Mouse (Mus musculus): ENCODE results near the gene Zfp638.
"Not testable (repeated sequence)": the region's sequence is repeated elsewhere in the genome, so short reads cannot be mapped to it uniquely, and the experiment has no call there.

Gene Zfp638

DNA sequence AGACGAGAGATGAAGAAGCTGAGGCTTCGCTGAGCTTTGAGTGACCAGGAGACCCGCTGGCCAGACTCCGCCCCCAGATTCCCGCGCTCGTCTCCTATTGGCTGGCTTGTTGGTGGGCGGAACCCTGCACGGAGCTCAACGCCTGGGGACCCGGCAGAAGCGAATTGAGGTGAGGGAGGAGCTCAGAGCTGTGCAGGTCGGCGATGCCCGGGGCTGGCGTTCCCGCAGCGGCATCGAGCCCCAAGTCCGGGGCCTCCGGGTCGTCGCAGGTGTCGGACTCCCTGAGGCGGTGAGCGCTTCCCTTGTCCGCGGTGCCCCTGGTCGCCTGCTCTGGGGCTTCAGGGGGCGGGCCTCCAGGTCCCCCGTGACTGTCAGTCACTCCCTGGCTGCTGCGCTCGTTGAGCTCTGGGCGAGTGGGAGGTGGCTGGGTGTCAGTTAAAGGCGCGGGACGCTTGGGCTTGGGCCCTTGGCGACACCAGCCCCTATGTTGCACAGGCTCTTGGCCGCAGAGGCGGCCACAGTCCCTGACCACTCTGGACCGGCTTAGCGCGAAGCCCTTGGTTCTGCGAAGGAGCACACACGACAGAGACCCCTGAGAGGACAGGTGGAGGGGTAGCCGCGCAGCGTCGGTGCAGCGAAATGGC lies at the start of gene Zfp638:
Gene Zfp638 (plus strand): TSS at position 156 of the 644 bp plus-strand sequence.
- DNase-seq (ENCODE audit: low spot score), result peak; percentile 90

- DNase-seq (ENCODE audit: low spot score), result no peak
Observed at GRCm38 (mm10) chr6:83818996-83819395, 47.9 kb upstream of the Zfp638 start.

GRCm38 (mm10) chr6:83820727-83821515 lies 46.0 kb upstream of the Zfp638 start:
- no peak for DNase-seq (ENCODE audit: low spot score)

DNA sequence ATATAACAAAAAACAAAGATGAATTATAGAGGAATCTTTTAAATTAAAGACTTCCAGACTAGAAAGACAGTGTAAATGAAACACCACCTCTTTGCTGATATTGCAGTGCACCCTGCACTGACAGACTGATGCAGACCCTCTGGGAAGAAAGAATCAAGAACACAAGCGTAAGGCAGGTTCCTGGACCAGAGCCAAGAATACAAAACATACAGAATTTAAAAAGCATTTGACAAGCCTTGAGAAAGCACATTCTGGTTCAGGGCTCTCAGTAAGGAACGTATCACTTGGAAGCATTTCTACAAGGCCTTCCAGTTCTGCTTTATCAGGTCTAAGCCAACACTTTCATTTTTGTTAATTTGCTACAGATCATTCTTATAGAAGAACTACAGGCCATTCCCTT lies 45.1 kb upstream of the Zfp638 start:
- DNase-seq (ENCODE audit: low spot score), result no peak

DNA sequence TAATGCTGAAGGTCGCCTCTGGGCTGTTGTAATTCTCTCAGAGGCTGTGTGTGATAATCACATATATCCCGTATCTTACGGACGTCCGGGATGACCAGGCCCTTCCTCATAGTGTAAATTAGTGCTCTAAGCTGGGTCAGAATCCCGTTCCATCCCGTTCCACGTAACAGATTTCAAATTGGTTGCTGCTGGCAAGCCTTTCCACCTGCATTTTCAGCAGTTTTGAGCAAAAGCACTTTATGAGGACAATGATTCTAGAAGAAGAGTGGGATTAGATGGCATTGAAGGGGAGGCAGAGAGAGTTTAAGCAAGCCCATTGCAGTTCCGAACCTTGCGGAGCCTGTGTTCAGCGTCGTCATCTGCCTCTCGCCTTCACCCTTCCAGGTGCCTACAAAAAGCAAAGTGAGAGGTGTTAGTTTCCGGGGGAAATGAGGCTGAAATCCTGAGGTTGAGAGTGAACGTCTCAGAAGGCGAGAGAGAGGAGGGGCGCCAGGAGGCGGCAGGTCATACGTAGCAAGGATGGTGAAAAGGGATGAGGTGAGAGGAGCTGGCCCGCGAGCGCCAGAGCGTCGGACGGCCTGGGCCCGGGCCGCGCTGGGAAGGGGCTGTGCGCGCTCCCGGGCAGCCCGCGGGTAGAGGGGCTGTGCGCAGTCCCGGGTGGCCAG lies 35.8 kb upstream of the Zfp638 start:
- DNase-seq (ENCODE audit: low spot score), result peak; percentile 26

GRCm38 (mm10) chr6:83831606-83832123 lies 35.2 kb upstream of the Zfp638 start, which contains the start of gene Paip2b:
TSS of gene Paip2b (minus strand) at chr6:83831741.
- peak; percentile 99 for DNase-seq (ENCODE audit: low spot score)

DNA sequence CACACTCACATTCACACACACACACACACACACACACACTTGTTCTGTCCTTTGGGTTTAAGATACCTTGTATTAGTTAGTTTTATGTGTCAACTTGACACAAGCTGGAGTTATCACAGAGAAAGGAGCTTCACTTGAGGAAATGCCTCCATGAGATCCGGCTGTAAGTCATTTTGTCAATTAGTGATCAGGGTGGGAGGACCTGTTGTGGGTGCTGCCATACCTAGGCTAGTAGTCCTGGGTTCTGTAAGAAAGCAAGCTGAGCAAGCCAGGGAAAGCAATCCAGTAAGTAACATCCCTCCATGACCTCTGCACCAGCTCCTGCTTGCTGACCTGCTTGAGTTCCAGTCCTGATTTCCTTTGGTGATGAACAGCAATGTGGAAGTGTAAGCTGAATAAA lies 34.5 kb upstream of the Zfp638 start:
- DNase-seq (ENCODE audit: low spot score), result not testable (repeated sequence)

- DNase-seq (ENCODE audit: low spot score), result no peak
Observed at GRCm38 (mm10) chr6:83836826-83837225, 30.1 kb upstream of the Zfp638 start.

DNA sequence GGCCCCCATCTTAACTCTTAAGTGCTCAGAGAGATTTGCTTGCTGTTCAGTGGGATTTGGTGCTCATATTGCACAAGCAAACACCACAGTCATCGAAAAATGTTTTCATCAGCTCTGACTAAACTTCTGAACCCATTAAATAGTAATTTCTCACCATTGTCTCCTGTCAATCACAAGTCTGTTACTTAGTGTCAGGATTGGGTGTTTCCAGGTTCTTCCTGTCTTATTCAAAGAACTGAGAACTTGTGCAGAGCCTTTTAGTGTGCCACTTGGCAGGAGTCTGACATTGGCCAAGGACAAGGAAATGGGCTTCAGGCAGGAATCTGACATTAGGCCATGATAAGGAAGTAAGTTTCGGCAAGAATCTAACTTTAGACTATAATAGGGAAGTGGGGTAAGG lies 28.9 kb upstream of the Zfp638 start:
- DNase-seq (ENCODE audit: low spot score), result no peak

GRCm38 (mm10) chr6:83840086-83840485 lies 26.8 kb upstream of the Zfp638 start:
- DNase-seq (ENCODE audit: low spot score), result no peak

GRCm38 (mm10) chr6:83844913-83845312 lies 22.0 kb upstream of the Zfp638 start:
- no peak for DNase-seq (ENCODE audit: low spot score)

- DNase-seq (ENCODE audit: low spot score), result no peak
Observed at GRCm38 (mm10) chr6:83846141-83846540, 20.8 kb upstream of the Zfp638 start.

GRCm38 (mm10) chr6:83849446-83849845 lies 17.5 kb upstream of the Zfp638 start:
- DNase-seq (ENCODE audit: low spot score), result no peak

- no peak for DNase-seq (ENCODE audit: low spot score)
Observed at GRCm38 (mm10) chr6:83857476-83857875, 9.4 kb upstream of the Zfp638 start.

DNA sequence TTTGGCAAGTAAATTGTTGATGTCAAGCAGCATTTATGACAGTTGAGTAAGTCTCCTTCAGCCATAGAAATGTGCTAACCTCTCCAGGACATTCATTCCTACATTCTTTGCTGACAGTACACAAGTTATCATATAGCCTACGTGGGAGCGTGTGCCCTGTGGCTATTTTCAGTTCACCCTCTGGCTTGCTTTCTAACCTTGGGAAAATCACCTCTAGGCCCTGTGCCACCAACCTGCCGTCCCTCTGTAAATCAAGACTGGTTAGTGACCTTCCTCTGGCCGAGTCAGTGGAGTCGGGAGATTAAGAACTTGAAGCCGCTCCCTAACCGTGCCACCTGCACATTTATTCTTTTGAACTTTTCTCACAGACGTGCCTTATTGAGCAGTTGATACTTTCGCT lies 6.9 kb upstream of the Zfp638 start:
- no peak for DNase-seq (ENCODE audit: low spot score)

- no peak for DNase-seq (ENCODE audit: low spot score)
Observed at GRCm38 (mm10) chr6:83863538-83863937, 3.4 kb upstream of the Zfp638 start.

DNA sequence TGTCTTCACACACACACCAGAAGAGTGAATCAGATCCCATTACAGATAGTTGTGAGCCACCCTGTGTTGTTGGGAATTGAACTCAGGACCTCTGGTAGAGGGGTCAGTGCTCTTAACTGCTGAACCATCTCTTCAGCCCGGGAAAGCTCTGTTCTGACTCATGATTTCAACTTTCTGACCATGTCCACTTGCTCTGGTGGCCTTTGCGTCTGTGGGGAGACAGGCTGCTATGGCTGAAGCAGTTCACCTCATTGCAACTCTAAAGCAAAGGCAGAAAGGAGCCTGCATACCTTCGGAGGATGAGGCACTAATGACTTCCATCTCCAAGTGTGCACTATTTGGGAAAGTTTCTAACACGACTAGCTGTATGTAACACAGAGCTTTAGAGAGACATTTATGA lies 486 bp upstream of the Zfp638 start:
- no peak for DNase-seq (ENCODE audit: low spot score)

- DNase-seq (ENCODE audit: low spot score), result peak; percentile 25
Observed at GRCm38 (mm10) chr6:83867598-83868585, 983 bp downstream of the Zfp638 start.

DNA sequence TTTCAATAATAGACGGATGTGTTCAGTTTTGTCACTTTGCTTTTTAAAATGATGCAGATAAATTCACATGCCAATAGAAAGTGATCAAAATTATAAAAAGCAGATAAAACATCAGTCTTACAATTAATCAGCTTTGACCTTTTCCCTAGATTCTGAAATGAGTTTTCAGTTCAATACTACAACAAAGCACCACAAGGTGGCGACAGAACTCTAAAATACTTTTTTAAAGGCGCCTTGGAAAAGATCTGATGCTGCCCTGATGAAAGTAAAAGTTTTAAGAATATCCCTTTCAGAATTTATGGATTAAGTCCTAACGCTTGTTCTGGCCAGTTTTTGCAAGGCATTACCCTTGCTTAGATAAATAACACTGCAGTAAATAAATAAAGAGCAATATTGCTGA lies 12.9 kb downstream of the Zfp638 start:
- DNase-seq (ENCODE audit: low spot score), result peak; percentile 42

- DNase-seq (ENCODE audit: low spot score), result no peak
Observed at GRCm38 (mm10) chr6:83886789-83887188, 19.9 kb downstream of the Zfp638 start.

- DNase-seq (ENCODE audit: low spot score), result no peak
Observed at GRCm38 (mm10) chr6:83888802-83889201, 21.9 kb downstream of the Zfp638 start.

Measured in c-Kit-positive CD71-positive TER-119-positive erythroid progenitor cells, embryonic 14.5 days (primary cell).